Mouse (Mus musculus) forebrain, embryonic 11.5 days (tissue): ENCODE measurements at regions not wholly inside any gene's neighbourhood (a gene's known extent, or its start where the extent isn't known, plus 50 kb on each side); places are given as distances from the start of the nearest gene placed in this dataset.

Experiments used
- ATAC-seq: fragments of 200-750 bp; cut with Nextera tagmentation; replicated peaks from 2 replicates; pipeline ENCODE4 v1.8.0; 2017; ENCODE audit warnings: moderate TSS enrichment; ENCODE audit not compliant: low FRiP score
- DNase-seq: peaks from one replicate; pipeline ENCODE4 v3.0.0-alpha.2; 2017; ENCODE audit warnings: low spot score
- H3K27ac ChIP-seq: fragments of 300-500 bp; sonication (generic); 2 replicates; pipeline ENCODE4 v1.5.1; 2014; ENCODE audit warnings: low read depth, low read length
- H3K27me3 ChIP-seq: fragments of 300-500 bp; sonication (generic); 2 replicates; pipeline ENCODE4 v1.6.1; 2014; ENCODE audit warnings: mild to moderate bottlenecking, low read length, mixed read lengths; ENCODE audit not compliant: control insufficient read depth, insufficient read depth
- H3K36me3 ChIP-seq: fragments of 300-500 bp; sonication (generic); 2 replicates; pipeline ENCODE4 v1.6.1; 2014; ENCODE audit warnings: mild to moderate bottlenecking, low read length, moderate library complexity, mixed read lengths; ENCODE audit not compliant: control insufficient read depth, insufficient read depth
- H3K4me1 ChIP-seq: fragments of 300-500 bp; sonication (generic); replicated peaks from 2 replicates; pipeline ENCODE4 v1.6.1; 2014; ENCODE audit warnings: low read length, mixed read lengths; ENCODE audit not compliant: control insufficient read depth, insufficient read depth
- H3K4me2 ChIP-seq: fragments of 300-500 bp; sonication (generic); 2 replicates; pipeline ENCODE4 v1.6.1; 2014; ENCODE audit warnings: low read depth, mild to moderate bottlenecking, low read length, moderate library complexity, mixed read lengths; ENCODE audit not compliant: severe bottlenecking
- H3K4me3 ChIP-seq: fragments of 300-500 bp; sonication (generic); 2 replicates; pipeline ENCODE4 v1.5.1; 2014; ENCODE audit warnings: low read depth, low read length
- H3K9ac ChIP-seq: fragments of 300-500 bp; sonication (generic); 2 replicates; pipeline ENCODE4 v1.6.1; 2014; ENCODE audit warnings: low read length
- H3K9me3 ChIP-seq: fragments of 300-500 bp; sonication (generic); 2 replicates; pipeline ENCODE4 v1.6.1; 2016; ENCODE audit warnings: low read length, mixed read lengths; ENCODE audit not compliant: control insufficient read depth
- WGBS: fragments of 180-500 bp; shearing (Covaris S2); extraction: QIAGEN DNeasy Blood & Tissue Kit; methylation state at CpG from one replicate; pipeline ENCODE4 v1.1.7; 2014; 5-methylcytosine and 5-hydroxymethylcytosine counted together

DNA sequence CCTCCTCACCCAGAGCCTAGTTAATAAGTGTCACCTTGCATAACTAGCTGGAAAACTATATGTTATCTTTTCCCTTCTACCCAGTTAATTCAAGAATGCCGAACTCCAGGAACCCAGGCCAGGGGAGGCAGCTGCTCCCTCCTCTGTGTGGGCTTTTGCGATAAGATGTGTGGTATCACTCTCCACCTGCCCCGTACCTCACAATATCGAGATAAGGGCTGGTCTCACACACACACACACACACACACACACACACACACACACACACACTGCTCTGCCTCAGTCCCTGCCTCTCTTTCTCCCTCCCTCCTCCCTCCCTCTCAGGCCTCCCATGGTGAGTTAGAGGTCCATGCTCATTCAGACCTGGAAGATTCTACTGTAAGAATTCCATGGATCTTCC, 127.1 kb downstream of the Slc38a4 start:
- no peak overlapping the region for H3K4me3 ChIP-seq
- no peak for ATAC-seq
- H3K36me3 ChIP-seq: no peaks in the 10 kb centered on the region
- DNase-seq: no peak
- H3K9me3 ChIP-seq: no peaks in the 10 kb centered on the region
- no peak overlapping the region for H3K27ac ChIP-seq
- H3K27me3 ChIP-seq: no peaks in the 10 kb centered on the region
- H3K4me1 ChIP-seq: no peaks in the 10 kb centered on the region
- H3K4me2 ChIP-seq: no peak overlapping the region
- WGBS: 89% methylated on average over 3 of the region's 4 CpGs
- no peak overlapping the region for H3K9ac ChIP-seq

GRCm38 (mm10) chr15:96927674-96928073, 128.1 kb downstream of the Slc38a4 start:
- no peak for DNase-seq
- H3K4me3 ChIP-seq: no peak overlapping the region
- H3K27ac ChIP-seq: no peak overlapping the region
- H3K4me1 ChIP-seq: no peaks in the 10 kb centered on the region
- H3K4me2 ChIP-seq: no peak overlapping the region
- no peak for ATAC-seq
- H3K9ac ChIP-seq: no peak overlapping the region
- H3K36me3 ChIP-seq: no peaks in the 10 kb centered on the region
- H3K9me3 ChIP-seq: no peaks in the 10 kb centered on the region
- H3K27me3 ChIP-seq: no peaks in the 10 kb centered on the region
- WGBS: 92% methylated on average over 4 of the region's 4 CpGs

- H3K36me3 ChIP-seq: no peaks in the 10 kb centered on the region
- no peak overlapping the region for H3K27ac ChIP-seq
- H3K4me2 ChIP-seq: no peak overlapping the region
- H3K4me1 ChIP-seq: no peaks in the 10 kb centered on the region
- no peaks in the 10 kb centered on the region for H3K9me3 ChIP-seq
- 73% methylated on average over 1 of the region's 1 CpGs for WGBS
- ATAC-seq (no peak), DNase-seq (no peak)
- H3K27me3 ChIP-seq: no peaks in the 10 kb centered on the region
- H3K9ac ChIP-seq: no peak overlapping the region
- H3K4me3 ChIP-seq: no peak overlapping the region
These were observed 129.1 kb downstream of the Slc38a4 start for GRCm38 (mm10) chr15:96926660-96927059.

- Histone ChIP-seq H3K9ac (no peak overlapping the region), H3K27me3 (no peaks in the 10 kb centered on the region), H3K4me2 (no peak overlapping the region), H3K9me3 (no peaks in the 10 kb centered on the region), H3K36me3 (no peaks in the 10 kb centered on the region), H3K27ac (no peak overlapping the region), H3K4me1 (no peaks in the 10 kb centered on the region), H3K4me3 (no peak overlapping the region)
- ATAC-seq (no peak), DNase-seq (no peak)
- WGBS: 91% methylated on average over 7 of the region's 7 CpGs
These were observed 139.2 kb downstream of the Slc38a4 start for GRCm38 (mm10) chr15:96916586-96916985.

GRCm38 (mm10) chr15:96915544-96915943, 140.2 kb downstream of the Slc38a4 start:
- ATAC-seq (no peak), DNase-seq (no peak)
- Histone ChIP-seq H3K9me3 (no peaks in the 10 kb centered on the region), H3K36me3 (no peaks in the 10 kb centered on the region), H3K9ac (no peak overlapping the region), H3K27ac (no peak overlapping the region), H3K4me3 (no peak overlapping the region), H3K27me3 (no peaks in the 10 kb centered on the region), H3K4me1 (no peaks in the 10 kb centered on the region), H3K4me2 (no peak overlapping the region)
- WGBS: 86% methylated on average over 10 of the region's 10 CpGs

DNA sequence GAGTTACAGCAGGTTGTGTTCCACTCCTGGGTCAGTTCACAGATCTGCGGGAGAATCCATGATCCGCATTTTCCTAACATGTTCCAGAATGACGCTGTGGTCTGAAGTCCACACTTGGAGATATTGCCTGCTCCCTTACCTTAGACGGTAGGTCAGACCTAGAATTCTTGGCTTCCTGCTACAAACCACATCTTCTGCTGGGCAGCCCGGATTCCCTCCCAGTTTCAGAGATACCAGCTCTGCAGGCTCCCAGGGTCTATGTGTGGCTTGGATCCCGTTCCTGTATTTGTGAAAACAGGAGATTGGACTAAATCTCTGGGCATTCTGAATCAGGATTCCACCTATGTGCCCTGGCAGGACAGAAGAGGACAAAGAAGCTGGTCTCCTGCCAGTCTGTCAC, 140.8 kb downstream of the Slc38a4 start:
- DNase-seq (no peak), ATAC-seq (no peak)
- Histone ChIP-seq H3K36me3 (no peaks in the 10 kb centered on the region), H3K9me3 (no peaks in the 10 kb centered on the region), H3K27me3 (no peaks in the 10 kb centered on the region), H3K9ac (no peak overlapping the region), H3K4me3 (no peak overlapping the region), H3K27ac (no peak overlapping the region), H3K4me2 (no peak overlapping the region), H3K4me1 (no peaks in the 10 kb centered on the region)
- 95% methylated on average over 6 of the region's 6 CpGs for WGBS

DNA sequence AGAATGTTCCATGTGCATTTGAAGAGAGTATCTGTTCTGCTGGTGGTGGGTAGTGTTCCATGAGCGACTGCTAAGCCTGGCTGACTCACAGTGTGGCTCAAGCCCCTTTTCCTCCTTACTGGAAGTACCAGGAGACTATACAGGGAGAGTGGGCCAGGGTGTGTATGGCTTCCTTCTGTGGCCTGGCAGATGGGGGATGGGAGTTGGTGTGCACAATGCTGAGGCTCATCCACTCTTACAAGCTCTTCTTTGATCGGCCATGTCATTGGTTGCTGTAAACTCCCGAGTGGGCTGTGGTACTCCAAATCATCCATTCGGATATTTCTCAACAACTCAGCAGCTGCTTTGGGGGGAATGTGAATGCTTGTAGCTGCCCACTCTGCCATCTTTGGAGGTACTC, 150.2 kb downstream of the Slc38a4 start:
- Histone ChIP-seq H3K36me3 (no peaks in the 10 kb centered on the region), H3K4me2 (no peak overlapping the region), H3K4me1 (no peaks in the 10 kb centered on the region), H3K9me3 (no peaks in the 10 kb centered on the region), H3K27ac (no peak overlapping the region), H3K4me3 (no peak overlapping the region), H3K27me3 (no peaks in the 10 kb centered on the region), H3K9ac (no peak overlapping the region)
- ATAC-seq (no peak), DNase-seq (no peak)
- WGBS: 87% methylated on average over 4 of the region's 4 CpGs

DNA sequence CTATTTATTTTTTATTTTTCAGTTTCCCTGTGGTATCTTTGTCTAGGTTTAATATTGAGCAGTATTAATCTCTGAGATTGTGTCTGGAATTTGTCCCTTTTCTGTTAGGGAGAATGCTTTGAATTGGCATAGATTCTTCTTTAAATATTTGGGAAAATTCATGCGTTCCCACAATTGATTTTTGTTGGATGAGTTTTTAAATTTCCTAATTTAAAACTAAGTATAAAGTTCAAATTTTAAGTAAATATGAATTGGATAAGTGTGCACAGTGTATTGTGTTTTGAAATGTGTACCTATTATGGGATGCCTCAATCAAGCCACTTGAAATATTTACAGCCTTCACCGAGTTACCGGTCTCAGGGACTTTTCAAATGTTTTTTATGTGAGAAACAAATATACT, 152.3 kb downstream of the Slc38a4 start:
- Histone ChIP-seq H3K9ac (no peak overlapping the region), H3K4me1 (no peaks in the 10 kb centered on the region), H3K4me3 (no peak overlapping the region), H3K27me3 (no peaks in the 10 kb centered on the region), H3K4me2 (no peak overlapping the region), H3K27ac (no peak overlapping the region), H3K9me3 (no peaks in the 10 kb centered on the region), H3K36me3 (no peaks in the 10 kb centered on the region)
- ATAC-seq (no peak), DNase-seq (no peak)
- 88% methylated on average over 3 of the region's 3 CpGs for WGBS

GRCm38 (mm10) chr15:96902781-96903180, 153.0 kb downstream of the Slc38a4 start:
- 87% methylated on average over 8 of the region's 8 CpGs for WGBS
- Histone ChIP-seq H3K27ac (no peak overlapping the region), H3K4me2 (no peak overlapping the region), H3K4me1 (no peaks in the 10 kb centered on the region), H3K27me3 (no peaks in the 10 kb centered on the region), H3K36me3 (no peaks in the 10 kb centered on the region), H3K4me3 (no peak overlapping the region), H3K9ac (no peak overlapping the region), H3K9me3 (no peaks in the 10 kb centered on the region)
- DNase-seq (no peak), ATAC-seq (no peak)
